Comparison of ENCODE assay signal across 28 mouse cellular contexts in the genomic region with DNA sequence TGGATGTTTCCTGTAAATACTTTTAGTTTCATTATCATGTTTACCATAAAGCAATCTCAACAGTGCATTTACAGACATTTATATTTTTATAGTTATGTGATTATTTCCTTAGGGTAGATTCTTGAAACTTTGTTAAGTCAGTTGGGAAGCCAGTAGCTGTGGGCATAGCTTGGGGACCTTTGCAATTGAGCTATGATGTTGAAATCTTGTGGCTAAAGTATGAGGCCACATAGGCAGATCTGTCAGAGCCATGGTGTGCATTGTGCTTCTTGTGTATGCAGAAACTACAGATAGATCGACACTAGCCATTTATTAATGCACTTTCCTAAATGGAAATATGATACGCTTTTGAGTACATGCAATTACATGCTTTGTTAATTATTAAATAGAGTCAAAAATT. TPM values are rescaled to one million over a fixed set of nuclear protein-coding genes. Genes with fewer than 3 reads are reported as not detected.
"Had no signal": no experiment of that assay in that cellular context is flagged by ENCODE, and none has a peak within 500 bp of the region (broad histone marks: within the 10 kb centered on the region; RNA-seq: fewer than 3 reads in every experiment).

No protein-coding gene starts in this region.

- ATAC-seq: hindbrain, embryonic 16.5 days; intestine, embryonic 15.5 days; intestine, postnatal 0 days; liver, embryonic 12.5 days had no signal

- H3K9ac ChIP-seq: heart, embryonic 12.5 days; hindbrain, embryonic 12.5 days; hindbrain, embryonic 14.5 days; intestine, embryonic 15.5 days; limb, embryonic 13.5 days; limb, embryonic 15.5 days; liver, embryonic 12.5 days had no signal

- H3K4me1 ChIP-seq: heart, embryonic 10.5 days; heart, embryonic 12.5 days; hindbrain, embryonic 10.5 days; hindbrain, embryonic 12.5 days; intestine, embryonic 15.5 days; limb, embryonic 15.5 days; liver, embryonic 12.5 days had no signal

- H3K4me3 ChIP-seq: gastrocnemius, adult 2 months; heart, embryonic 10.5 days; heart, embryonic 12.5 days; hindbrain, embryonic 10.5 days; hindbrain, embryonic 12.5 days; intestine, embryonic 15.5 days; layer of hippocampus, adult 2 months; limb, embryonic 13.5 days; limb, embryonic 15.5 days; liver, embryonic 12.5 days had no signal

- H3K27me3 ChIP-seq: heart, embryonic 12.5 days; hindbrain, embryonic 12.5 days; intestine, embryonic 15.5 days; limb, embryonic 13.5 days; limb, embryonic 15.5 days; liver, embryonic 12.5 days had no signal

- H3K27ac ChIP-seq: gastrocnemius, adult 2 months; heart, embryonic 10.5 days; hindbrain, embryonic 10.5 days; hindbrain, embryonic 12.5 days; hindbrain, embryonic 14.5 days; intestine, embryonic 15.5 days; kidney, postnatal 0 days; layer of hippocampus, adult 2 months; limb, embryonic 13.5 days; limb, embryonic 15.5 days; liver, embryonic 12.5 days had no signal

- DNase-seq: gastrocnemius, adult 2 months; gastrocnemius, postnatal 10 days; gastrocnemius, postnatal 25 days; heart, adult 18-20 months; heart, postnatal 10 days; heart, postnatal 4 days; kidney, adult 18-20 months; kidney, adult 8-10 months; kidney, postnatal 25 days; kidney, postnatal 4 days; left cerebral cortex, postnatal 4 days had no signal

- H3K36me3 ChIP-seq: heart, embryonic 10.5 days; heart, embryonic 12.5 days; hindbrain, embryonic 10.5 days; hindbrain, embryonic 12.5 days; intestine, embryonic 15.5 days; limb, embryonic 13.5 days; limb, embryonic 15.5 days; liver, embryonic 12.5 days had no signal

- H3K4me2 ChIP-seq: heart, embryonic 12.5 days; hindbrain, embryonic 12.5 days; hindbrain, embryonic 14.5 days; intestine, embryonic 15.5 days; limb, embryonic 13.5 days; limb, embryonic 15.5 days; liver, embryonic 12.5 days had no signal

- H3K9me3 ChIP-seq: heart, embryonic 10.5 days; hindbrain, embryonic 12.5 days; intestine, embryonic 15.5 days; limb, embryonic 13.5 days; liver, embryonic 12.5 days had no signal

RNA-seq across cellular contexts. Expression of a gene that starts 35.3 kb away (rescaled TPM):
- total RNA-seq: liver, adult 2 months had no signal
- polyA plus RNA-seq: heart, embryonic 10.5 days; heart, embryonic 12.5 days; heart, embryonic 14.5 days; inflammation-experienced regulatory T-cells, adult 6 months; intestine, postnatal 0 days; limb, embryonic 11.5 days; liver, adult 2 months had no signal
